Mouse (Mus musculus): Measurements from ENCODE around the gene Dbil5. TPM values are rescaled to one million over a fixed set of nuclear protein-coding genes. Genes with fewer than 3 reads are reported as not detected.

Gene Dbil5
- 0.39 and 1.2 TPM in 2 replicates for polyA plus RNA-seq (2014; fragmentation: Nextera tagmentation; extraction: Ambion mirVana)

DNA sequence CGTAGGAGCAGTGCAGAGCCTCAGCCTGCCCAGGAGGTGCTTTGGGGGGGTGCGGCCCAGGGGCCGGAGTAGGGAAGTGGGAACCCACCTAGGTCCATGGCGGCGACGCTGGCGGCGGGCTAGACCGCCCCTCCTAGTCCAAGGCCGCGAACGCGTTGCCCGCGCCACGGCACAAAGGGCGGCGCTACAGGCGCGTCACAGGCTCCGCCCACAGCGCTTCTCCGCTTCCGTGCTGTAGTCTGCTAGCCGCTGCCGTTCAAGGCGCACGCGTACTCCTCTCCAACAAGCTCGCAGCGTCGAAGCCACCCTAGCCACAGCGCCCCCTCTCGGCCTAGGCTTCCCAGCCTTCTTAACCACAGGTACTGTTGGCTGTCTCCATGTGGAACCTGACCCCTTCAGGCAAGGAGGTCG, at the start of gene Dbil5, which contains the start of gene Gemin4:
Dbil5 (plus strand) TSS at position 219 of the 411 bp plus-strand sequence.
Gemin4 (minus strand) TSS at position 275 of the 411 bp plus-strand sequence.
- Histone ChIP-seq H3K9ac (replicated peaks; ENCODE audit: low read length) (peak within 1 kb of the TSS; percentile 95), H3K9me3 (replicated peaks; ENCODE audit: control insufficient read depth, low read length) (no peaks in the 10 kb centered on the region), H3K4me1 (ENCODE audit: control insufficient read depth, insufficient read depth, low read length) (no peaks in the 10 kb centered on the region), H3K27ac (replicated peaks; ENCODE audit: low read depth, low read length) (peak within 1 kb of the TSS; percentile 82), H3K36me3 (replicated peaks; ENCODE audit: control insufficient read depth, insufficient read depth, low read depth, low read length) (peaks cover 8% of the 10 kb centered on the region), H3K27me3 (ENCODE audit: control insufficient read depth, insufficient read depth, low read length) (no peaks in the 10 kb centered on the region), H3K4me3 (ENCODE audit: low read depth, low read length) (peak within 1 kb of the TSS; percentile 79), H3K4me2 (ENCODE audit: low read depth, low read length) (peak within 1 kb of the TSS; percentile 67)
- peak; percentile 96 for ATAC-seq (replicated peaks; ENCODE audit: insufficient number of reproducible peaks, low FRiP score, low TSS enrichment, low read depth)
- 0% methylated on average over 34 of the region's 35 CpGs for WGBS
- peak; percentile 99 for DNase-seq (ENCODE audit: low spot score)

DNA sequence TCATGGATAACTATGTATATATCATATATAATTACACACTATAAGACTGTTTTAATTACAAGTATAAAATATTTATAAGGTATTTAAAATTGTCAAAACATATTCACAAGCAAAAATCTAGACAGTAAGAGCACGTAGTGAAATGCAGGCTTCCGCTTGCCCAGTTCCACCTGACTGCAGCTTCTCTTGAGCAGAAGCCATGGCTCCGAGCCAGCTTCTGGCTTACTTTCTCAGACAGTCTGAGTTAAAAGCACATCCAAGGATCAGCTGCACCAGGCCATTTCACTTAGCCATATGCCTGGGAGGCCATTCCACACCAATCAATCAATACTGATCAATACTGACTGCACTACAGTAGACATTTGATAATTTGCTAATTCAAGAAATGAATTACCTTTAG, 48.4 kb upstream of the Dbil5 start:
- Histone ChIP-seq H3K27me3 (ENCODE audit: control insufficient read depth, insufficient read depth, low read length) (no peaks in the 10 kb centered on the region), H3K9me3 (replicated peaks; ENCODE audit: control insufficient read depth, low read length) (no peaks in the 10 kb centered on the region), H3K9ac (replicated peaks; ENCODE audit: low read length) (no peak overlapping the region), H3K27ac (replicated peaks; ENCODE audit: low read depth, low read length) (no peak overlapping the region), H3K36me3 (replicated peaks; ENCODE audit: control insufficient read depth, insufficient read depth, low read depth, low read length) (no peaks in the 10 kb centered on the region), H3K4me1 (ENCODE audit: control insufficient read depth, insufficient read depth, low read length) (no peaks in the 10 kb centered on the region), H3K4me2 (ENCODE audit: low read depth, low read length) (no peak overlapping the region), H3K4me3 (ENCODE audit: low read depth, low read length) (no peak overlapping the region)
- no peak for ATAC-seq (replicated peaks; ENCODE audit: insufficient number of reproducible peaks, low FRiP score, low TSS enrichment, low read depth)
- 90% methylated on average over 3 of the region's 3 CpGs for WGBS
- DNase-seq (ENCODE audit: low spot score), result no peak

DNA sequence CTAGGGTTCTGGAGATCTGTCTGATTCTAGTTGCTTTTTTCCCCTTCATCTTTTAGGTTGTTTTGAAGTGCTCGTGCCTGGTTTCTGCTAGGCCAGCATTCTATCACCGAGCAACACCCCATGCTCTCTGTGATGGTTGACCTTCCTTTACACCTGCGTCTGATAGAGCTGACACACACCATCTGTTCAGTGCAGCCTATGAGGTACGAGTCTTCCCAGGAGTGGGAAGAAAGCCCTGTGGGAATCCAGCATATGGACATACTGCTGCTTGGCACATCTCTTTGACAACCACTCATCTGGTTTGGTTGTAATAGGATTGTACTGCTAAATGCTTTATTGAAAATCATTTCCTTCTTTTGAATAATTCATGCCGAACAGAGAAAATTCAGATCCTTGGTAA, 47.2 kb upstream of the Dbil5 start:
- DNase-seq (ENCODE audit: low spot score) (no peak), ATAC-seq (replicated peaks; ENCODE audit: insufficient number of reproducible peaks, low FRiP score, low TSS enrichment, low read depth) (no peak)
- Histone ChIP-seq H3K4me3 (ENCODE audit: low read depth, low read length) (no peak overlapping the region), H3K9me3 (replicated peaks; ENCODE audit: control insufficient read depth, low read length) (no peaks in the 10 kb centered on the region), H3K9ac (replicated peaks; ENCODE audit: low read length) (no peak overlapping the region), H3K4me1 (ENCODE audit: control insufficient read depth, insufficient read depth, low read length) (no peaks in the 10 kb centered on the region), H3K27me3 (ENCODE audit: control insufficient read depth, insufficient read depth, low read length) (no peaks in the 10 kb centered on the region), H3K36me3 (replicated peaks; ENCODE audit: control insufficient read depth, insufficient read depth, low read depth, low read length) (no peaks in the 10 kb centered on the region), H3K4me2 (ENCODE audit: low read depth, low read length) (no peak overlapping the region), H3K27ac (replicated peaks; ENCODE audit: low read depth, low read length) (no peak overlapping the region)
- 72% methylated on average over 5 of the region's 5 CpGs for WGBS

DNA sequence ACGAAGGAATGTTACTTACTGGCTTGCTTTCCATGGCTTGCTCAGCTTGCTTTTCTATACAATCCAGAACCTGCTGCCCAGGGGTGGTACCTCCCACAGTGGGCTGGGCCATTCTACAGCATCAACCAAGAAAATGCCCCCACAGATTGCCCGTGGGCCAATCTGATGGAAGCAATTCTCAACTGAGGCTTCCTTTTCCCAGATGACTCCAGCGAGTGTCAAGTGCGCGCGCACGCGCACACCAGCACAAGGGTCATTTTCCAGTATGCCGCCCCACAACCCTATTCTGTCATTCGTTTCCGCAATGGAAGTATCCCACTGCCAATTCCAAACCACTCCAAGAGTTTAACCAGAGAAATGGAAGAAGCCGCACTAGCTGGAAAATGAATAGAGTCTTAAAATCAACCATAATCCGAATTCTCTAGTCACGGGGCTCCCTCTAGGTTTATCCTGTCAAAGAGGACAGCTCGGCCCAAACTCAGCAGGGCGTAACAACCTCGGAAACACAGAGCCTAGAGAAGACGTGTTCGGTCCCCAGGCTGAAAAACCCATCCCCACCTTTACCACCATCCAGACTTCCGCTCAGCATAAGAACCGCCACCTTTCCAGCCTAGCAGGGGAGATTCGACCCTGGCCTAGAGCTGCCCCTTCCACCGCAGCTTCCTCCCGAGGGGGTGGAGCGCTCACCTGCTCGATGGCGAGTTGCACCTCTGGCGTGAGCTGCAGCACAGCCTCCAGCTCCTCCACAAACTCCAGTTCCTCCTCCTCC, 38.5 kb upstream of the Dbil5 start:
- 3% methylated on average over 28 of the region's 28 CpGs for WGBS
- H3K9me3 ChIP-seq (replicated peaks; ENCODE audit: control insufficient read depth, low read length), result no peaks in the 10 kb centered on the region
- DNase-seq (ENCODE audit: low spot score) (peak; percentile 50), ATAC-seq (replicated peaks; ENCODE audit: insufficient number of reproducible peaks, low FRiP score, low TSS enrichment, low read depth) (peak; percentile 72)
- H3K4me3 ChIP-seq (ENCODE audit: low read depth, low read length), result peak overlapping the region; percentile 74
- no peaks in the 10 kb centered on the region for H3K4me1 ChIP-seq (ENCODE audit: control insufficient read depth, insufficient read depth, low read length)
- H3K27me3 ChIP-seq (ENCODE audit: control insufficient read depth, insufficient read depth, low read length), result no peaks in the 10 kb centered on the region
- H3K36me3 ChIP-seq (replicated peaks; ENCODE audit: control insufficient read depth, insufficient read depth, low read depth, low read length), result no peaks in the 10 kb centered on the region
- peak overlapping the region; percentile 65 for H3K9ac ChIP-seq (replicated peaks; ENCODE audit: low read length)
- H3K27ac ChIP-seq (replicated peaks; ENCODE audit: low read depth, low read length), result peak overlapping the region; percentile 22; the same call in 1 of the 2 replicates
- H3K4me2 ChIP-seq (ENCODE audit: low read depth, low read length), result peak overlapping the region; percentile 93

DNA sequence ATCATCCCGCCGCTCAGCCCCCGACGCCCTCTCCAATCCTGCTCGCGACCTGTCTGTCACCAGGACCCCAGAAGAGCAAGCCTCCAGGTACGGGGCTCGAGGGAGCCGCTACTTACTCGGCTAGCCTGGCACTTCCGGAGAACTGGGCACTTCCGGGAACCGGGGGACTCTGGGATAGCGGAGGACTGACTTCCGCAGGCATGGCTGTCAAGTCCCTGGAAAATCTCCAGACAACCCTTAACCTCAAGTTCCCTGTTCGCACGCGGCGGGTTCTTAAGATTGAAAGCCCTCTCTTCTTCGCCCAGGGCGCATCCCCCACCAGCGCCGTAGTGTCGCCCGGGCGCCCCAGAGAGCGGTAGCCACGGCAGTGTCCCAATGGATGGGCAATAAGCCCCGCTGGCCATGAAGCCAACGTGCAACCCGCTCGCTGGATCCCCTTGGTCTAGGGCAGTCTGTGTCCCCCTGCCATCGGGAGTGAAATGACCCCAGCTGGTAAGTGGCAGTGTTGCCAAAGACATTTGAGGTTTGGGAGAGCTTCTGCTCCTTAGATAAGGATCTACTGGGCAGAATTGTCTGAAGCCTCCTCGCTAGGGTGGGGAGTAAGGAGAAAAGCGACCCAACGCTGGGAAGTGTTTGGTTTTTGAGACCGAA, 37.8 kb upstream of the Dbil5 start, which contains the start of the genes Vps53 and Fam57a:
Vps53 (minus strand) TSS at position 153 of the 651 bp plus-strand sequence.
Fam57a (plus strand) TSS at position 177 of the 651 bp plus-strand sequence.
- Histone ChIP-seq H3K9me3 (replicated peaks; ENCODE audit: control insufficient read depth, low read length) (no peaks in the 10 kb centered on the region), H3K9ac (replicated peaks; ENCODE audit: low read length) (peak within 1 kb of the TSS; percentile 65), H3K4me3 (ENCODE audit: low read depth, low read length) (peak within 1 kb of the TSS; percentile 74), H3K36me3 (replicated peaks; ENCODE audit: control insufficient read depth, insufficient read depth, low read depth, low read length) (no peaks in the 10 kb centered on the region), H3K27ac (replicated peaks; ENCODE audit: low read depth, low read length) (peak within 1 kb of the TSS; percentile 22; the same call in 1 of the 2 replicates), H3K4me2 (ENCODE audit: low read depth, low read length) (peak within 1 kb of the TSS; percentile 93), H3K4me1 (ENCODE audit: control insufficient read depth, insufficient read depth, low read length) (no peaks in the 10 kb centered on the region), H3K27me3 (ENCODE audit: control insufficient read depth, insufficient read depth, low read length) (no peaks in the 10 kb centered on the region)
- ATAC-seq (replicated peaks; ENCODE audit: insufficient number of reproducible peaks, low FRiP score, low TSS enrichment, low read depth) (peak; percentile 83), DNase-seq (ENCODE audit: low spot score) (peak; percentile 89)
- under 1% methylated on average over 37 of the region's 37 CpGs for WGBS

DNA sequence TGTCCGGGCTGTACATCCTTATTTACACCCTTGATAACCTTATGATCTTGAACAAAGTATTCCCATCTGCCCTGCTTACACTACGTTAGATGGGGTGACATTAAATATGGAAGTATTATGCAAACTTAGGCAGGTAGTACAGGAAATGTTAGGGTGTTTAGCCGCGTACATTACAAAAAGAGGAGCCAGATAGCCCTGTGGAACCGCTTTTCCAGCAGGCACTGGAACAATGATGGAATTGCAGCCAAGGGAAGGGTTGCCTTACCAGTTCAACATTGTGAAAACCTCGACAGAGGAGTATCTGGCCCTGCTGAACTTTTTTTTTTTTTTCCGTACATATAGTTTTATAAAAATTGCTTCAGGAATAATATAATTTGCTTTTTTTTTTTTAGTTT, 37.3 kb upstream of the Dbil5 start:
- no peaks in the 10 kb centered on the region for H3K27me3 ChIP-seq (ENCODE audit: control insufficient read depth, insufficient read depth, low read length)
- no peak overlapping the region for H3K27ac ChIP-seq (replicated peaks; ENCODE audit: low read depth, low read length)
- no peak for ATAC-seq (replicated peaks; ENCODE audit: insufficient number of reproducible peaks, low FRiP score, low TSS enrichment, low read depth)
- H3K4me2 ChIP-seq (ENCODE audit: low read depth, low read length), result peak overlapping the region; percentile 93
- H3K9me3 ChIP-seq (replicated peaks; ENCODE audit: control insufficient read depth, low read length), result no peaks in the 10 kb centered on the region
- H3K4me3 ChIP-seq (ENCODE audit: low read depth, low read length), result peak overlapping the region; percentile 74
- H3K9ac ChIP-seq (replicated peaks; ENCODE audit: low read length), result peak overlapping the region; percentile 65
- H3K36me3 ChIP-seq (replicated peaks; ENCODE audit: control insufficient read depth, insufficient read depth, low read depth, low read length), result no peaks in the 10 kb centered on the region
- DNase-seq (ENCODE audit: low spot score), result no peak
- H3K4me1 ChIP-seq (ENCODE audit: control insufficient read depth, insufficient read depth, low read length), result no peaks in the 10 kb centered on the region
- 23% methylated on average over 7 of the region's 7 CpGs for WGBS

DNA sequence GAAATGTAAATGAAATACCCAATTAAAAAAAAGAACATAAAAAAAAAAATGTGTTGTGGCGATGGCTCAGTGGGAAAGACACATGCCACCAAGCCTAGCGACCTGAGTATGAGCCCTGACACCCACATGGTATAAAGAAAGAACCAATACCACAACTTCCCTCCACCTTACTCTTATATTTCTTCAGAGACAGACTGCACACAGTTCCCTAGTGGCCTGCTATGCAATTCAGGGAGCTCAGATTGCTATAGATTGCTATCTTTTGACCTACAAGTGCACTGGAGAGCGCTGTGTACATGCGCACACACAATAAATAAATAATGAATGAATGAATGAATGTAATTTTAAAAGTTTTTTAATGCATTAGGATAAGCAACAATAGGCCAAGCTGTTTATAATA, 33.7 kb upstream of the Dbil5 start:
- DNase-seq (ENCODE audit: low spot score), result no peak
- Histone ChIP-seq H3K9me3 (replicated peaks; ENCODE audit: control insufficient read depth, low read length) (no peaks in the 10 kb centered on the region), H3K27ac (replicated peaks; ENCODE audit: low read depth, low read length) (no peak overlapping the region), H3K27me3 (ENCODE audit: control insufficient read depth, insufficient read depth, low read length) (no peaks in the 10 kb centered on the region), H3K4me1 (ENCODE audit: control insufficient read depth, insufficient read depth, low read length) (no peaks in the 10 kb centered on the region), H3K36me3 (replicated peaks; ENCODE audit: control insufficient read depth, insufficient read depth, low read depth, low read length) (no peaks in the 10 kb centered on the region), H3K9ac (replicated peaks; ENCODE audit: low read length) (no peak overlapping the region), H3K4me3 (ENCODE audit: low read depth, low read length) (no peak overlapping the region), H3K4me2 (ENCODE audit: low read depth, low read length) (no peak overlapping the region)
- no peak for ATAC-seq (replicated peaks; ENCODE audit: insufficient number of reproducible peaks, low FRiP score, low TSS enrichment, low read depth)
- 79% methylated on average over 4 of the region's 4 CpGs for WGBS

DNA sequence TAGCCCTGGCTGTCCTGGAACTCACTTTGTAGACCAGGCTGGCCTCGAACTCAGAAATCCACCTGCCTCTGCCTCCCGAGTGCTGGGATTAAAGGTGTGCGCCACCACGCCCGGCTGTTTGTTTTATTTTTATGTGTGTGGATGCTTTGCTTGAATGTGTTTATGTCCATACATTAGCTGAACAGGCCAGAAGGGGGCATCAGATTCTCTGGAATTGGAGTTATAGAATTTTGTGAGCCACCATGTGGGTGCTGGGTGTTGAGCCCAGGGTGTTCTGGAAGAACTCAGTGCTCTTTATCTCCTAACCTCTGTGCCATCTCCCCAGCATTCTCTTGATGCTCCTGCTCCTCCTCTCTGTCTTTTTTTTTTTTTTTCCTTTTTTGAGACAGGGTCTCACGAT, 30.5 kb upstream of the Dbil5 start:
- Histone ChIP-seq H3K27me3 (ENCODE audit: control insufficient read depth, insufficient read depth, low read length) (no peaks in the 10 kb centered on the region), H3K4me1 (ENCODE audit: control insufficient read depth, insufficient read depth, low read length) (no peaks in the 10 kb centered on the region), H3K4me2 (ENCODE audit: low read depth, low read length) (no peak overlapping the region), H3K9me3 (replicated peaks; ENCODE audit: control insufficient read depth, low read length) (no peaks in the 10 kb centered on the region), H3K27ac (replicated peaks; ENCODE audit: low read depth, low read length) (no peak overlapping the region), H3K9ac (replicated peaks; ENCODE audit: low read length) (no peak overlapping the region), H3K36me3 (replicated peaks; ENCODE audit: control insufficient read depth, insufficient read depth, low read depth, low read length) (no peaks in the 10 kb centered on the region), H3K4me3 (ENCODE audit: low read depth, low read length) (no peak overlapping the region)
- WGBS, result 76% methylated on average over 6 of the region's 6 CpGs
- DNase-seq (ENCODE audit: low spot score), result no peak
- no peak for ATAC-seq (replicated peaks; ENCODE audit: insufficient number of reproducible peaks, low FRiP score, low TSS enrichment, low read depth)
